Mouse (Mus musculus): Measurements from ENCODE around the gene Tpgs1.

Gene Tpgs1

GRCm38 (mm10) chr10:79668771-79669575 lies at the start of gene Tpgs1:
Gene Tpgs1 (plus strand): TSS chr10:79669369.
- peak; percentile 89 to 92 for DNase-seq (ENCODE audit: low spot score in 2 of 2)

DNA sequence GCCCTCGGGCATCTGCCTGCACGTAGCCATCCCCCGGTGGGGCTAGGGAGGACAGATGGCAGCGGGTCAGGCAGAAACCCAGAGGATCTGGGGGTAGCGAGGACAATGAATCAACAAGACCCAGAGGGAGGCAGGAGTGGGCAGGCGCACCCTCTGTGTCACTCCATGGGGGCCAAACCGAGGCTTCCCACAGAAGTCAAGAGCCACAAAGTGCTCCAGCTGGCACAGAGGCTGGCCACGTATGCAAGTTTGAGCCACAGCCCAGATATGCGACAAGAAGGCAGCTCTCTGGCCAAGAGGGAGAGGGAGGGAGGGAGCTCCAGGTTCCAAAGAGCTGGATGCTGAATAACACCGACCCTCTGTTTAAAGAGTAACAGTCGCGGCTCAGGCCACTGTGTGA lies 45.2 kb upstream of the Tpgs1 start:
- DNase-seq (ENCODE audit: low spot score in 2 of 2): no peak

DNA sequence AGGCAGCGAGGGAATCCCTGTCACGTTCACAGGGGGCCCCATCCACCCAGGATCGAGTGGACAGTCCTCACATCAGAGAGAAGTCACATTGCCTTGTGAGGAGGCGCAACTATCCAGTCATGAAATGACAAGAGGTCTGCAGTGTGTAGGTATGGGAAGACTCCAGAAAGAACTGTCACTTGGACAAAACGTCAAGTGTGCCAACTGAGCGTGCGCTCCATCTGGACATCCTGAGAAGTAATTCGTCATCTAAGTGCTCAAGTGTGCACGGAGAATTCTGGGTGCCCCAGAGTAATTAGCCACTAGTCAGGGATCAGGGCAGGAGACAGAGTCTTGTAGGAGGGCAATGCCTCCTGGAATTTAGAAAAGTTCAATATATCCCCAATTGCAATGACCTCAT lies 43.8 kb upstream of the Tpgs1 start:
- DNase-seq (ENCODE audit: low spot score in 2 of 2): no peak

DNA sequence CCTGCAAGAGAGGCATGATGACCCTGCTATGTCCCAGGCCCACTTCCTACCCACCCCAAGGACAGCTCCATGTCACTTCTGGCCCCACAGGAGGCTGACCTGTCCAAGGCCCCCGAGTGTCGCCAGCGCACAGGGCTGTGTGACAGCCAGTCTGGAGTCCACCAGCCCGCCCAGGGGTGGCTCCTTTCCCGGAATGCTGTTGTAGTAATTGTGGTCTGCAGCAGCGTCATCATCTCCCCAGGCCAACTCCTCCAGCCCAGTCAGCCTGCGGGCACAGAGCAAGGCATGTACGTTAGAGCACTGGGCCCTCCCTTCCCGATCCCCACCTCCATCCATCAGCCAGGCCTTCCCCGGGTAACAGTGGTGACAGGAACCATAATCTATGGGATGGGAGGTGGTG lies 43.0 kb upstream of the Tpgs1 start:
- DNase-seq (ENCODE audit: low spot score in 2 of 2): no peak

DNA sequence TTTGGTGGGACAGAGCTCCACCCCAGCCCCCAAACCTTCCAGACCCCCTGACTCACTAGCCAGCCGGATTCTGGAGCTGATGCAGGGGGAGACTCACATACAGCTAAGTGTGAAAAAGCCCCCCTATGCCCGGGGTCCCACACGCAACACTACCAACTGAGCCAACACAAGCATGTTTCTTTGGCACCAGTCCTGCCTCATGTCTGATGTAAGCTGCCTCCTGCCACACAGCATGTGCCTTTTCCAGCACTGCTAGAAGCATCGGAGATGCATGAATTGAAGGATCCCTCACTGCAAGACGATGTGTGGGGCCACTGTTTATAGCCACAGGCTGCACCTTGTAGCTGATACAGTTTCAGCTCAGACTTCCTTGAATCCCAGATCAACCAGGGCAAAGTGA lies 40.8 kb upstream of the Tpgs1 start:
- DNase-seq (ENCODE audit: low spot score in 2 of 2): no peak

DNA sequence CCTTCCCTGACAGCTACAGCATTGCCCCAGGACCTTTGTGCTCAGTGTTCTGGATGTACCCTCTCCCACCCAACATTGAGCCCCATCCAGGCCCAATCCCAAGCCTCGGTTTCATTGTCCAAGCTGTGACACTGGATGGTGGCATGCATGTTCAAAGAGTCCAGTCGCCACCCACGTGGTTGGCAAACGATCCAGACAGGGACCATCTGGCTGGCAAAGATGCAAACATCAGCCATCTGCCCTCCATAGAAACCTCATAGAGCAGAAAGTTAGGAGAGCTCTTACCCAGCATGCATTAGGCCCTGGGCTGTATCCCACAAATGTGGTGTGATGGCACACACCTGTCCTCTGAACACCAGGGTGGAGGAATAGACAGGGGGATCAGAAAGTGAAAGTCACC lies 37.7 kb upstream of the Tpgs1 start:
- DNase-seq (ENCODE audit: low spot score in 2 of 2): peak in 1 of 2 experiments; percentile 70

DNA sequence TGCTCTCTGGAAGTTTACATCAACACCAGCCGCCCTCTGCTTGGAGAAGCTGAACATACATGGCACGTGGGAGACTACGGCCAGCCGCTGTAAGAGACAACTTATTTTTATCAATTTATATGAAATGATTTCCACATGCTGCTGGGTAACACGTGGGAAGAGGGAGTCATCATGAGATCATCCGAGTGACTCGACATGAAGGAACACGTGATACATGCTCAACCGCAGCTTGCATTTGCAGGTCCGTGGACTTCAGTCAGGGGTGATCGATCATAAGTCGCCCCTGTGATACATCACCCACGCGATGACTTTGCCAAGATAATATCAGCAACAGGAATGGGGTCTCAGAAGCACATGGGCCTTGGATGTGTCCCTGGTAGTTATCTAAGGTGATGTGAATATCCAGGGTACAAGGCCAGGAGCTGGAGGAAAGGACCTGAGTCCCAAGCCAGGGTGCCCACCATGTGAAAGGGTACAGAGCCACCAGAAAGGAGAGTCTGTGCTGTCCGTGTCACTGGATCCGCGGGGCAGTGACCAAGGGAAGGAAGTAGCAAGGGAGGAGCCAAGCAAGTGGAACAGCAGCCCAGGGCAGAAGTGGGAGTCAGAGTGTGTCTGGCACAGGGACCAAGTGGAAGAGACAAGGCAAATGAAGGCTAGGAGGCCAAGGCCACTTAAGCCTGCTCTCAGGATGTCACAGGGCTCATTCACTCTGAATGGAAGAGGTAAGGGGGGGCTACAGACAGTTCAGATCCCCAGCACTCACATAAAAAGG lies 36.0 kb upstream of the Tpgs1 start:
- no peak for DNase-seq (ENCODE audit: low spot score in 2 of 2)

GRCm38 (mm10) chr10:79636287-79636686 lies 32.9 kb upstream of the Tpgs1 start:
- no peak for DNase-seq (ENCODE audit: low spot score in 2 of 2)

- peak; percentile 74 to 79 for DNase-seq (ENCODE audit: low spot score in 2 of 2)
Observed at GRCm38 (mm10) chr10:79637128-79638110, 31.8 kb upstream of the Tpgs1 start, which contains the start of gene Shc2. Gene Shc2 (minus strand): TSS chr10:79637918.

DNA sequence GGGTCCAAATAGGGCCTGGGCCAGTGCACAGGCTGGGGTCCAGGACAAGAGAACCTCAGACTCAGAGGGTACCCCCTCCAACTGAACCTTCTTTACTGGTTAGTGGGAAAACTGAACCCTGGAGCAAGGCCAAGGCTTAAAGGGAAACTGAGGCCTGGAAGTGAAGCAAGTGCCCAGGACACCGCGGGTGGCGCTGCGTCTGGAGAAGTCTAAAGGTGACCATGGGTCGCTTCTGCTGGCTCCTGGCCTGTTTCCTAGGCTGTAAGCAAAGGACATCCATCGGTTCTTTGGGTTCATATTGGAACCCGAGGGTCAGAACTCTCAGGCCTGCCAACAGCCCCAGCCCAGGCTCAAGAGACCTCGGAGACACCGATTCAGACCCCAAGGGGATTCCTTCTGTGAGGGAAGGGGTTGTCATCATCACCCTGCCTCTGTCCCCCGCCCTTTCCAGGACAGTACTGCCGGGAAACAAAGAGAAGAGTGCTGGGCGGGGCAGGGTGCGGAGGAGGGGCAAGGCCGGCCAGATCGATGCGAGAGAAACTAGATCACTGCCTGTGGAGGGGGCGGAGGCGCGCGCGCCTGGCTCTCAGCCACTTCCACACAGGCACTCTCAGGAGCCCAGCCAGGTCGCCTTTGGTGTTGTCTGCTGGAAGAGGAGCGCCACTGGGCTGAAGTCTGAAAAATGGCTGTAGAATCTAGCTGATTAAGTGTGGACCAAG lies 30.5 kb upstream of the Tpgs1 start:
- no peak for DNase-seq (ENCODE audit: low spot score in 2 of 2)

GRCm38 (mm10) chr10:79645711-79646110 lies 23.5 kb upstream of the Tpgs1 start, which contains the start of gene Odf3l2:
Gene Odf3l2 (minus strand): TSS chr10:79645738.
- DNase-seq (ENCODE audit: low spot score in 2 of 2): no peak

DNA sequence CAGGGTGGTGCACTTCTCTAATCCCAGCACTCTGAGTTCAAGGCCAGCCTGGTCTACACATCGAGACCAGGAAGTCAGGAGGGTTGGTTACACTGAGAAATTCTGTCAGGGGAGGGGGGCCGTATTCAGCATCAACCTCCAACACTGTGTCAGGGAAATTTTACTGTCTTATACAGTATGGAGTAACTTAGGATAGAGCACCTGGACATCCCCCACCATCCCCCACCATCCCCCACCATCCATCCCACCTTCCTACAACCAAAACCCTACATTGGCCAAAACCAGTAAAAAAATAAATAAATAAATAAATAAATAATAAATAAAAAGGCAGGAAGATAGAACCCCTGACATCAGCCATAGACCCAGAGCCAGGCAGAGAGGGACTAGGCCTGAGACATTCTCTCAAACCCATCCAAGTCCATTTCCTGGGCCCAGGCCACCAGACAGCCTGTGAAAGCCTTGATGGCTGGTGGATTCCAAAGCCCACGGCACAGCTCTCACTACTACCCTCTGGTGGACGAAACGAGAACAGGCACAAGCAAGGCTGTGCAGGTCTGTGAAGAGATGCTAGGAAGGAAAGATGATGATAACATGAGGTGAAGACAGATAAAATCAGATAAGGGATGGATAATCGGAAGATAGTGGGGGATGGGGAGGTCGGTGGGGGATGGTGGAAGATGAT lies 20.0 kb upstream of the Tpgs1 start:
- DNase-seq (ENCODE audit: low spot score in 2 of 2): peak in 1 of 2 experiments; percentile 76

DNA sequence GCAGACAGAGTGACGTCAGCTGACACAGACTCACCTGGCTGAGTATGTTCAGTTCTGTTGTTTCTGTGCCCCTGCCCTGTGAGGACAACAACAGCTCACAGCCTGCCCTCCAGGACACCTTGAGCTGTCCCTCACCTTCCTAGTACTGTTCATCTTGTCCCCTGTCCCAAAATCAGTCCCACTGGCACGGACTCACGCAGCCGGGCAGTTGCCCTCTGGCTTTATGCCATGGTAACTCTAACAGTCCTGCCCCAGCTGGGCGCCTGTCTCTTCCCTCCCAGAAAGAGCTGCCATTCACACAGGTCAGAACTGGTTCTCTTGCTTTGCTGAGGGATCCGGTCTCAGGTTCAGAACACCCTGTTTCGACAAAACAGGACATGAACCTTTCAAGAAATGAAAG lies 16.4 kb upstream of the Tpgs1 start:
- DNase-seq (ENCODE audit: low spot score in 2 of 2): no peak

GRCm38 (mm10) chr10:79654946-79655395 lies 14.2 kb upstream of the Tpgs1 start:
- peak in 1 of 2 experiments; percentile 74 for DNase-seq (ENCODE audit: low spot score in 2 of 2)

- DNase-seq (ENCODE audit: low spot score in 2 of 2): no peak
Observed at GRCm38 (mm10) chr10:79658829-79659228, 10.3 kb upstream of the Tpgs1 start.

DNA sequence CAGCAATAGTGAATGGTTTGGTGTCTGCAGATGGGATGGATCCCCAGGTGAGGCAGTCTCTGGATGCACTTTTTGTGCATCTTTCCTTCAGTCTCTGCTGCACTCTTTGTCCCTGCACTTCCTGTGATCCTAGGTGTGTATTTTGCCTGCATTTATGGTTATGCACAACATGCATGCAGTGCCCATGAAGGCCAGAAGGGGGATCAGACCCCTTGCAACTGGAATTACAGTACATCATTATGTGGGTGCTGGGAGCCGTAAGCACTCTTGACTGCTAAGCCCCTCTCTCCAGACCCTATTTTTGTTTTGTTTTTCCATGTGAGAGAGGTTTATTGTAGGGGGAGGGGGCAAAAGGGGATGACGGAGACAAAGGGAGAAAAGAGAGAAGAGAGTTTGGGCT lies 8.9 kb upstream of the Tpgs1 start:
- DNase-seq (ENCODE audit: low spot score in 2 of 2): no peak

DNA sequence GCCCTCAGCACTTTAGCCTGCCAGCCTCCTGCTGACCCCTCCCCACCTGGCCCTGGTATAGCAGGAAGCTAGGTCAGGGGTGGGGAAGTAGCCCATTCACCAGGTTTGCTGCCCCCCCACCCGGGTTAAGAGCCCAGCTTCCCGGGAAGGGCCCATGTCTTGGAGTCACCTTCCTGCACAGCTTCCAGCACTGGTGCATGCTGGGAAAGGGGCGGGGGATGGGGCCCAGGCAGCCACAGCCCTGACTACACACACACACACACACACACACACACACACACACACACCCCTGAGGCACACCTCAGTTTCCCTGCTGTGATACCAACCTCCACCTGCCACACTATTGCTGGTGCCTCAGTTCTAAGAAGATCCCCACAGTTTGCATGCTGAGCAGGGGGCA lies 7.3 kb upstream of the Tpgs1 start:
- DNase-seq (ENCODE audit: low spot score in 2 of 2): no peak

DNA sequence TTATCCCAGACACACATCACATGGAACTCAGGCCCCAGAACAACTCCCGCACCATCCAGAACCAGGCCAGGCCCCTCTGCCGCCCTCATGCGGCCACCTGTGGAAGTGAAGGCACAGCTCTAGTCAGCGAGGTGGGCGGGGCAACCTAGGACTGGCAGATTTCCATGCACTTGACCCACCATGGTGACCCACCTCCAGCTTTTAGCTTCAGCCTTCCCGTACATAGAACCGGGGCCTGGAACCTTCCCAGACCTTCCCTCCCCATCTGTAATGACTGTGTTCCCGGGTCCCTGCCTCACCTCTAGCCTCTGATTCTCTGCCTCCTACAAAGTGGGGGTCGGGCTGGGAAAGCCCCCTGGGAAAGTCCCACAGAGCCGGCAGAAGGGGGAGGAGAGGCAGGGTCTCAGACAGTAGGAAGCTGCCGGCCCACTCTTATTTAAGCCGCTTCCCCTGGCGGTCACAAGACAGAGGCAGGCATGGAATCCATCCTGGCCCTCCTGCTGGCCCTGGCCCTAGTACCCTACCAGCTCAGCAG lies 5.0 kb upstream of the Tpgs1 start, which contains the start of gene Madcam1:
Madcam1 (plus strand) TSS at position 429 of the 535 bp plus-strand sequence.
- DNase-seq (ENCODE audit: low spot score in 2 of 2): peak in 1 of 2 experiments; percentile 63

DNA sequence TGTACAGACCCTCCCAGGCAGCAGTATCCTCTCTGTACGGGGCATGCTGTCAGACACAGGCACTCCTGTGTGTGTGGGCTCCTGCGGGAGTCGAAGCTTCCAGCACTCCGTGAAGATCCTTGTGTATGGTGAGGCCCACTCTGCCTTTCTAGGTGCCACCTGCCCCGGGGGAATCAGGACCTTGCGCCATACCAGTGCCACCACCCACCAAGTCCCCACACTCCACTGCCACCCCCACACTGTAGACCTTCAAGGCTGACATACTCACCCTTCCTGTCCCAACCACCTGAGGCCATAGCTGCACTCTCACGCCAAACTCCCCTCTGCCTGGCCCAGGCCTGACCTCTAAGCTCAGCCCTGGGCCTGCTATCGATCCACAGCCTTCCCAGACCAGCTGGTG lies 4.1 kb upstream of the Tpgs1 start:
- DNase-seq (ENCODE audit: low spot score in 2 of 2): no peak

DNA sequence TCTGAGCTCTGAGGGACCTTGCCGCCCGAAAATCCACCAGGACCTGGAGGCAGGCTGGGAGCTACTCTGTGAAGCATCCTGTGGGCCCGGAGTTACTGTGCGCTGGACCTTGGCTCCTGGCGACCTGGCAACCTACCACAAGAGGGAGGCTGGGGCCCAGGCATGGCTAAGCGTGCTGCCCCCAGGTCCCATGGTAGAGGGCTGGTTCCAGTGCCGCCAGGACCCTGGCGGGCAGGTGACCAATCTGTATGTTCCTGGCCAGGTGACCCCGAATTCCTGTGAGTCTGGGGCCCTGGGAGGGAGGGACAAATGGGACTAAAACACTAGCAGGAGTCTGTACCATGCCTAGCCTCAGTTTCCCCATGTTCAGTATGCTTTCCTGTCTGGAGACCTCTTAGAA lies 2.7 kb upstream of the Tpgs1 start:
- no peak for DNase-seq (ENCODE audit: low spot score in 2 of 2)

Data from frontal cortex, postnatal 14 days (tissue).